Mouse (Mus musculus) lung, embryonic 14.5 days (tissue): ENCODE results near the gene Csgalnact2. TPM values are rescaled to one million over a fixed set of nuclear protein-coding genes. Genes with fewer than 3 reads are reported as not detected.

Experiments
- ATAC-seq: fragments of 200-750 bp; cut with Nextera tagmentation; 2 replicates; pipeline ENCODE4 v1.8.0; 2017; ENCODE audit warnings: mild to moderate bottlenecking, moderate TSS enrichment, moderate library complexity; ENCODE audit not compliant: insufficient read depth
- DNase-seq: peaks from one replicate; pipeline ENCODE4 v3.0.0-alpha.2; 2015
- H3K27ac ChIP-seq: fragments of 300-500 bp; sonication (generic); 2 replicates; pipeline ENCODE4 v1.5.1; 2014; ENCODE audit warnings: low read depth, mild to moderate bottlenecking, moderate library complexity
- H3K27me3 ChIP-seq: fragments of 300-500 bp; sonication (generic); 2 replicates; pipeline ENCODE4 v1.6.1; 2014; ENCODE audit warnings: low read length, control low read depth; ENCODE audit not compliant: insufficient read depth
- H3K36me3 ChIP-seq: fragments of 300-500 bp; sonication (generic); 2 replicates; pipeline ENCODE4 v1.6.1; 2014; ENCODE audit warnings: control low read depth; ENCODE audit not compliant: insufficient read depth
- H3K4me1 ChIP-seq: fragments of 300-500 bp; sonication (generic); 2 replicates; pipeline ENCODE4 v1.6.1; 2014; ENCODE audit warnings: antibody characterized with exemption, control low read depth; ENCODE audit not compliant: insufficient read depth
- H3K4me2 ChIP-seq: fragments of 300-500 bp; sonication (generic); 2 replicates; pipeline ENCODE4 v1.6.1; 2014; ENCODE audit warnings: mild to moderate bottlenecking
- H3K4me3 ChIP-seq: fragments of 300-500 bp; sonication (generic); 2 replicates; pipeline ENCODE4 v1.5.1; 2014; ENCODE audit warnings: low read depth, low read length
- H3K9ac ChIP-seq: fragments of 300-500 bp; sonication (generic); 2 replicates; pipeline ENCODE4 v1.6.1; 2014
- H3K9me3 ChIP-seq: fragments of 300-500 bp; sonication (generic); 2 replicates; pipeline ENCODE4 v1.6.1; 2016; ENCODE audit warnings: low read depth, low read length, control low read depth
- CTCF ChIP-seq: IDR thresholded peaks from 2 replicates; pipeline ENCODE4 v1.5.1; 2016; ENCODE audit warnings: antibody characterized with exemption, low read depth
- WGBS: fragments of 180-500 bp; shearing (Covaris S2); extraction: QIAGEN DNeasy Blood & Tissue Kit; methylation state at CpG from one replicate; pipeline ENCODE4 v1.1.7; 2014; 5-methylcytosine and 5-hydroxymethylcytosine counted together
- polyA plus RNA-seq: library from polyadenylated mRNA; unstranded; fragments of >200 nt; fragmentation: Nextera tagmentation; extraction: Ambion mirVana; gene quantifications from 2 replicates; pipeline ENCODE4 v1.2.1, GENCODE M21; 2014

The Csgalnact2 gene
- polyA plus RNA-seq, 1 experiment from 2014 or later, result 20.0 TPM

- TF ChIP-seq CTCF, result no peak
- no peak for ATAC-seq
- H3K9me3 ChIP-seq, result no peaks in the 10 kb centered on the region
- H3K36me3 ChIP-seq, result no peaks in the 10 kb centered on the region
- DNase-seq, result no peak
- H3K4me3 ChIP-seq, result no peak overlapping the region
- H3K4me2 ChIP-seq, result no peak overlapping the region
- H3K27me3 ChIP-seq, result no peaks in the 10 kb centered on the region
- no peaks in the 10 kb centered on the region for H3K4me1 ChIP-seq
- WGBS, result 45% methylated on average over 8 of the region's 8 CpGs
- no peak overlapping the region for H3K27ac ChIP-seq
- H3K9ac ChIP-seq, result no peak overlapping the region
Measured at GRCm38 (mm10) chr6:118164691-118165090, 25.8 kb upstream of the Csgalnact2 start.

DNA sequence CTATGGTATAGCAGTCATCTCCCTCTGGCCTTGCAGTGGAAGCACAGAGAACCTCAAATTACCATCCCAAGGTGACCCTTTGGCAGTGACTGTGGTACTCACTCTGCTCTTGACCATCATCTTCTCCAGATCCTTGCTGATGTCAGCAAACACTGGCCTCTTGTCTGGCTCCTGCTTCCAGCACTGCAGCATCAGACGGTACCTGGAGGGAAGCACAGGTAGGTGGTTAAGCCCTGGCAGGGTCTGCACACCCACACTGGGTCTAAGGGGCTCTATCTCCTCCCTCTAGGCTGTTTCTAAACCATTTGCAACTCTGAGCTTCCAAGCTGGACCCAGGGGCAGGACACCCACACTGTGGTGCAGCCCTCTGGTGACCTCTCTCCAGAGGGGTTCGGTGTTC, 24.1 kb upstream of the Csgalnact2 start:
- Histone ChIP-seq H3K36me3 (no peaks in the 10 kb centered on the region), H3K4me3 (no peak overlapping the region), H3K9ac (no peak overlapping the region), H3K27ac (no peak overlapping the region), H3K4me1 (no peaks in the 10 kb centered on the region), H3K4me2 (no peak overlapping the region), H3K9me3 (no peaks in the 10 kb centered on the region), H3K27me3 (no peaks in the 10 kb centered on the region)
- ATAC-seq, result no peak
- 77% methylated on average over 2 of the region's 2 CpGs for WGBS
- no peak for DNase-seq
- TF ChIP-seq CTCF, result no peak

DNA sequence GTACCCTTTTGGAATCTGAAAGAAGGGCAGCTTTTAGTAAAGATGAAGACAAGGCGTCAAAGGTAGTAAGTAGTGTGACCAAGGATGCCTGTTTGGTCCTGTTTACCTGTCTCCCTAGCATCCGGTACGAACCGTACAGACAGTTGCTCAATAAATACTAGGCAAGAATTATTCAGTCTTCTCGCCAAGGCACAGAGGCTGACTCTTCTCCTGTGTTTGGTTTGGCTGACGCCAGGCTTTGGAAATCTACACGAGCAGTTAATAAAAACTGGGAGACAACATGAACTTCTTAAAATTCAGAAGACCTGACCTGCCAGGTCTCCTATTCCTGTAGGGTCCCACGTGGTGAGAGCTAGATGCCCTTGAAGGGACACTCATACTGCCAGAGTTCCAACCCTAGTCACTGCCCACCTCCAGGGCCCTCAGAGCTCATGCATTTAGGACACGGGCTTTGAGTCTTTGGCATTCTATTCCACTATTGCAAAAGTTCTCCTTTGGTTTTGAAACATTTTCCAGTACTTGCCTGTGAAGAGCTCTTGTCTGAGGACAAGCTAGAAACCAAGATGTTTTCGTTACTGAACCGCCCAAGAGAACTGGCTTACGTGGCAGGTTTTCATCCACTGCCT, 23.6 kb upstream of the Csgalnact2 start:
- Histone ChIP-seq H3K36me3 (no peaks in the 10 kb centered on the region), H3K4me3 (no peak overlapping the region), H3K4me1 (no peaks in the 10 kb centered on the region), H3K4me2 (no peak overlapping the region), H3K27ac (no peak overlapping the region), H3K9me3 (no peaks in the 10 kb centered on the region), H3K27me3 (no peaks in the 10 kb centered on the region), H3K9ac (no peak overlapping the region)
- TF ChIP-seq CTCF, result no peak
- DNase-seq, result no peak
- ATAC-seq, result no peak
- WGBS, result 85% methylated on average over 12 of the region's 12 CpGs

- no peak for ATAC-seq
- 78% methylated on average over 5 of the region's 5 CpGs for WGBS
- H3K4me2 ChIP-seq, result no peak overlapping the region
Measured at GRCm38 (mm10) chr6:118153091-118153490, 14.2 kb upstream of the Csgalnact2 start.

GRCm38 (mm10) chr6:118150988-118151387, 12.0 kb upstream of the Csgalnact2 start:
- no peak for TF ChIP-seq CTCF
- no peak for ATAC-seq
- H3K27me3 ChIP-seq, result no peaks in the 10 kb centered on the region

More at GRCm38 (mm10) chr6:118153091-118153490, 14.2 kb upstream of the Csgalnact2 start:
- no peak overlapping the region for H3K27ac ChIP-seq
- H3K9me3 ChIP-seq, result no peaks in the 10 kb centered on the region
- H3K36me3 ChIP-seq, result no peaks in the 10 kb centered on the region
- H3K27me3 ChIP-seq, result no peaks in the 10 kb centered on the region
- no peak overlapping the region for H3K9ac ChIP-seq
- no peak for TF ChIP-seq CTCF
- DNase-seq, result no peak
- H3K4me1 ChIP-seq, result no peaks in the 10 kb centered on the region
- H3K4me3 ChIP-seq, result no peak overlapping the region

GRCm38 (mm10) chr6:118150538-118150937, 11.6 kb upstream of the Csgalnact2 start:
- no peak for DNase-seq
- H3K4me3 ChIP-seq, result no peak overlapping the region
- H3K27ac ChIP-seq, result no peak overlapping the region
- no peak for ATAC-seq
- no peaks in the 10 kb centered on the region for H3K27me3 ChIP-seq
- H3K4me1 ChIP-seq, result no peaks in the 10 kb centered on the region
- no peaks in the 10 kb centered on the region for H3K9me3 ChIP-seq
- no peaks in the 10 kb centered on the region for H3K36me3 ChIP-seq
- WGBS, result 76% methylated on average over 2 of the region's 2 CpGs
- H3K4me2 ChIP-seq, result no peak overlapping the region
- H3K9ac ChIP-seq, result no peak overlapping the region
- TF ChIP-seq CTCF, result no peak

More at GRCm38 (mm10) chr6:118150988-118151387, 12.0 kb upstream of the Csgalnact2 start:
- Histone ChIP-seq H3K4me2 (no peak overlapping the region), H3K27ac (no peak overlapping the region), H3K36me3 (no peaks in the 10 kb centered on the region), H3K4me3 (no peak overlapping the region), H3K4me1 (no peaks in the 10 kb centered on the region), H3K9ac (no peak overlapping the region), H3K9me3 (no peaks in the 10 kb centered on the region)
- no peak for DNase-seq
- 72% methylated on average over 8 of the region's 8 CpGs for WGBS

DNA sequence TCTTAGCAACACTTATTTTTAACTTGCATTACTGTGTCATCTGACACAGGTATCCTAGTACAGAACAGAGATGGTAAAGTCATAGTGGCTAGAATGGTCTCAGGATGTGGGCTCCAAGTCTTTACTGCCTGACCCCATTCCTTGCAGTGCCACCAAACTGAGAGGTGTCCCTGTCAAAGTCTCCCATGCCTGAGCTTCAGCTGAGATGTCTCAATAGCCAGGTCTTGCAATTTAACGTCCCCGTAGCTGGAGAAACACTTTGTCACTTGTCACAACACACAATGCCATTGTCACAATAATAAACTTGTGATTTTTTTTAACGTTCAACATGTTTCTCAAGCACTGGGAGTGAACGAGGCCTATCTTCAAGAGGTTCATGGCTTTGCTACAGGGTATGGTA, 11.2 kb upstream of the Csgalnact2 start:
- Histone ChIP-seq H3K9me3 (no peaks in the 10 kb centered on the region), H3K4me2 (no peak overlapping the region), H3K9ac (no peak overlapping the region), H3K4me1 (no peaks in the 10 kb centered on the region), H3K27ac (no peak overlapping the region), H3K36me3 (no peaks in the 10 kb centered on the region), H3K4me3 (no peak overlapping the region), H3K27me3 (no peaks in the 10 kb centered on the region)
- ATAC-seq (no peak), DNase-seq (no peak)
- 63% methylated on average over 4 of the region's 4 CpGs for WGBS
- no peak for TF ChIP-seq CTCF

- no peak overlapping the region for H3K9ac ChIP-seq
- ATAC-seq (no peak), DNase-seq (no peak)
- H3K4me3 ChIP-seq, result no peak overlapping the region
- no peak for TF ChIP-seq CTCF
- no peaks in the 10 kb centered on the region for H3K36me3 ChIP-seq
- H3K9me3 ChIP-seq, result 0 out of 2 replicates have a peak, but pooled peaks cover 5% of the 10 kb centered on the region
- no peaks in the 10 kb centered on the region for H3K27me3 ChIP-seq
- H3K27ac ChIP-seq, result no peak overlapping the region
- peaks cover 3% of the 10 kb centered on the region; the same call in 1 of the 2 replicates for H3K4me1 ChIP-seq
- WGBS, result 74% methylated on average over 6 of the region's 6 CpGs
- no peak overlapping the region for H3K4me2 ChIP-seq
Measured at GRCm38 (mm10) chr6:118140961-118141360, 2.0 kb upstream of the Csgalnact2 start.
